Mouse (Mus musculus) heart, adult 2 months (tissue): ENCODE measurements around the gene Hspd1. TPM values are rescaled to one million over a fixed set of nuclear protein-coding genes. Genes with fewer than 3 reads are reported as not detected.
A peak's percentile ranks its signal among the peaks of the same experiment; 100 is the strongest.
"Not testable (repeated sequence)": the region's sequence is repeated elsewhere in the genome, so short reads cannot be mapped to it uniquely, and the experiment has no call there.

Experiments
- DNase-seq, 2 experiments: peaks; one replicate each; pipeline ENCODE4 v3.0.0; 2021
- H3K27ac ChIP-seq: fragments of 200-600 bp; 2 replicates; pipeline ENCODE4 v1.8.1; 2022
- H3K27me3 ChIP-seq: fragments of 200-500 bp; 2 replicates; pipeline ENCODE4 v1.6.1; 2012; ENCODE audit warnings: mild to moderate bottlenecking, low read length, inconsistent platforms, mixed read lengths; ENCODE audit not compliant: control insufficient read depth, insufficient read depth
- H3K36me3 ChIP-seq: fragments of 200-500 bp; 2 replicates; pipeline ENCODE4 v1.6.1; 2012; ENCODE audit warnings: low read length, inconsistent platforms; ENCODE audit not compliant: control insufficient read depth, insufficient read depth
- H3K4me1 ChIP-seq: fragments of 200-500 bp; 2 replicates; pipeline ENCODE4 v1.6.1; 2011; ENCODE audit warnings: low read length; ENCODE audit not compliant: control insufficient read depth, insufficient read depth
- H3K4me3 ChIP-seq: fragments of 200-600 bp; 2 replicates; pipeline ENCODE4 v1.8.1; 2022
- H3K79me2 ChIP-seq: fragments of 200-500 bp; replicated peaks from 2 replicates; pipeline ENCODE4 v1.6.1; 2012; ENCODE audit warnings: mild to moderate bottlenecking, inconsistent platforms, low read length, moderate library complexity, mixed read lengths; ENCODE audit not compliant: control insufficient read depth, insufficient read depth
- H3K9ac ChIP-seq: fragments of 200-500 bp; 2 replicates; pipeline ENCODE4 v1.6.1; 2012; ENCODE audit warnings: low read depth, mild to moderate bottlenecking, control low read depth, inconsistent platforms, low read length, mixed read lengths
- CTCF ChIP-seq: fragments of 200-600 bp; IDR thresholded peaks from 2 replicates; pipeline ENCODE4 v1.8.1; 2022; ENCODE audit warnings: antibody characterized with exemption, mild to moderate bottlenecking, moderate library complexity
- EP300 ChIP-seq: fragments of 200-500 bp; IDR thresholded peaks from 2 replicates; pipeline ENCODE4 v1.6.1; 2011; ENCODE audit warnings: low read depth, low read length, control low read depth; ENCODE audit not compliant: insufficient read depth
- POLR2A ChIP-seq: fragments of 200-500 bp; IDR thresholded peaks from 2 replicates; pipeline ENCODE4 v1.6.1; 2011; ENCODE audit warnings: mild to moderate bottlenecking, low read depth, low read length, control low read depth; ENCODE audit not compliant: insufficient read depth
- WGBS: fragments of 180-500 bp; shearing (Covaris S2); methylation state at CpG from one replicate; pipeline ENCODE4 v1.1.7; 2018; 5-methylcytosine and 5-hydroxymethylcytosine counted together
- intact Hi-C: fragments of 180-260 bp; cut with DNase I; formaldehyde crosslinking; loops from one replicate; pipeline ENCODE4 v1.15.1; 2025
- polyA plus RNA-seq: library from polyadenylated mRNA; depleted of rRNA; stranded (reverse); fragments of >200 nt; gene quantifications from 2 replicates; pipeline ENCODE4 v1.2.3, GENCODE M21; 2012
- total RNA-seq, 2 experiments: library from RNA; stranded (reverse); gene quantifications; 2 replicates each; pipeline ENCODE4 v1.2.3; 2021

Hspd1 gene
- total and polyA plus RNA-seq, 3 experiments = 68.5 to 383 (median 373) TPM

- no peak for DNase-seq
- Histone ChIP-seq H3K36me3 (peaks cover 42% of the 10 kb centered on the region), H3K4me3 (no peak overlapping the region), H3K27me3 (no peaks in the 10 kb centered on the region), H3K27ac (peak overlapping the region; percentile 48), H3K79me2 (no peaks in the 10 kb centered on the region), H3K4me1 (no peaks in the 10 kb centered on the region; the same call in 1 of the 2 replicates), H3K9ac (no peak overlapping the region)
- 53% methylated on average over 5 of the region's 5 CpGs for WGBS
- TF ChIP-seq CTCF (no peak), POLR2A (no peak), EP300 (no peak)
- intact Hi-C loops = no loop called here
These were observed 12.2 kb downstream of the Hspd1 start for GRCm38 (mm10) chr1:55075652-55076394.

GRCm38 (mm10) chr1:55074757-55075156, 13.3 kb downstream of the Hspd1 start:
- intact Hi-C loops = no loop called here
- H3K4me3 ChIP-seq = no peak overlapping the region
- no peaks in the 10 kb centered on the region for H3K27me3 ChIP-seq
- no peak overlapping the region for H3K9ac ChIP-seq
- peaks cover 37% of the 10 kb centered on the region for H3K36me3 ChIP-seq
- no peaks in the 10 kb centered on the region; the same call in 1 of the 2 replicates for H3K4me1 ChIP-seq
- DNase-seq = no peak
- TF ChIP-seq POLR2A = no peak
- H3K79me2 ChIP-seq = no peaks in the 10 kb centered on the region
- H3K27ac ChIP-seq = peak overlapping the region; percentile 48; the same call in 1 of the 2 replicates
- WGBS = 17% methylated on average over 2 of the region's 2 CpGs

GRCm38 (mm10) chr1:55072328-55072727, 15.7 kb downstream of the Hspd1 start:
- intact Hi-C loops, H3K4me3 ChIP-seq, H3K79me2 ChIP-seq, H3K27me3 ChIP-seq, H3K9ac ChIP-seq, DNase-seq, H3K27ac ChIP-seq, H3K4me1 ChIP-seq: not testable (repeated sequence)
- peaks cover 32% of the 10 kb centered on the region for H3K36me3 ChIP-seq

DNA sequence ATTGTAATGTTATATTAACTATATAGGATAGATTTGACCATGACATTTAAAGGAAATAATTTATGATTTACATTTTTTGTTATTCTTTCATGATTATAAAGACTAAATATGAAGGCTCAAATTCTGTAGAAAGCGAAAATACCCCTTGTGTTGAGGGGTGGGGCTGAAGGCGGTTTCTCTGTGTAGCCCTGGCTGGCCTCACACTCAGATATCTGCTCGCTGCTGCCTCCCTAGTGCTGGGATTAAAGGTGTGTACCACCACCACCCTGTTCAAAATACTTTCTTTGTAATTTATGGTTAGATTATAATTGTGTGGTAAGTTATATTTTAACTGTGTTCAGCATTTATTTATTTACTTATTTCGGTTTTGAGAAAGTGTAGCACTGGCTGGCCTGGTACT, 26.3 kb downstream of the Hspd1 start:
- intact Hi-C loops = no loop called here

GRCm38 (mm10) chr1:55061099-55061498, 26.9 kb downstream of the Hspd1 start:
- WGBS = 86% methylated on average over 5 of the region's 5 CpGs
- no peaks in the 10 kb centered on the region for H3K27me3 ChIP-seq
- DNase-seq = no peak
- H3K9ac ChIP-seq = no peak overlapping the region
- TF ChIP-seq EP300 = no peak
- TF ChIP-seq POLR2A = no peak
- TF ChIP-seq CTCF = no peak
- H3K79me2 ChIP-seq = peaks cover 13% of the 10 kb centered on the region
- H3K36me3 ChIP-seq = peaks cover 38% of the 10 kb centered on the region
- H3K4me3 ChIP-seq = no peak overlapping the region
- peaks cover 19% of the 10 kb centered on the region for H3K4me1 ChIP-seq
- no peak overlapping the region for H3K27ac ChIP-seq
- intact Hi-C loops = no loop called here

More for the DNA sequence above, 26.3 kb downstream of the Hspd1 start:
- no peak for TF ChIP-seq CTCF
- TF ChIP-seq POLR2A = no peak
- no peak for TF ChIP-seq EP300
- no peak for DNase-seq
- H3K9ac ChIP-seq = no peak overlapping the region
- no peak overlapping the region for H3K27ac ChIP-seq
- peaks cover 16% of the 10 kb centered on the region for H3K4me1 ChIP-seq
- peaks cover 32% of the 10 kb centered on the region for H3K36me3 ChIP-seq
- peaks cover 8% of the 10 kb centered on the region; the same call in 1 of the 2 replicates for H3K79me2 ChIP-seq
- H3K4me3 ChIP-seq = no peak overlapping the region
- H3K27me3 ChIP-seq = no peaks in the 10 kb centered on the region
- WGBS = 92% methylated on average over 4 of the region's 4 CpGs

- H3K27me3 ChIP-seq, H3K4me3 ChIP-seq, intact Hi-C loops, H3K27ac ChIP-seq, DNase-seq, H3K9ac ChIP-seq: not testable (repeated sequence)
- Histone ChIP-seq H3K36me3 (peaks cover 56% of the 10 kb centered on the region), H3K79me2 (peaks cover 15% of the 10 kb centered on the region), H3K4me1 (peaks cover 23% of the 10 kb centered on the region)
- WGBS = 63% methylated on average over 2 of the region's 3 CpGs
These were observed 29.7 kb downstream of the Hspd1 start for GRCm38 (mm10) chr1:55058383-55058782.
